Mouse (Mus musculus): Measurements from ENCODE around the gene Edf1. TPM values are rescaled to one million over a fixed set of nuclear protein-coding genes. Genes with fewer than 3 reads are reported as not detected.
A peak's percentile ranks its signal among the peaks of the same experiment; 100 is the strongest.
"Not testable (repeated sequence)": the region's sequence is repeated elsewhere in the genome, so short reads cannot be mapped to it uniquely, and the experiment has no call there.

The Edf1 gene
- polyA plus RNA-seq, 1 experiment from 2014 or later: 285 TPM

DNA sequence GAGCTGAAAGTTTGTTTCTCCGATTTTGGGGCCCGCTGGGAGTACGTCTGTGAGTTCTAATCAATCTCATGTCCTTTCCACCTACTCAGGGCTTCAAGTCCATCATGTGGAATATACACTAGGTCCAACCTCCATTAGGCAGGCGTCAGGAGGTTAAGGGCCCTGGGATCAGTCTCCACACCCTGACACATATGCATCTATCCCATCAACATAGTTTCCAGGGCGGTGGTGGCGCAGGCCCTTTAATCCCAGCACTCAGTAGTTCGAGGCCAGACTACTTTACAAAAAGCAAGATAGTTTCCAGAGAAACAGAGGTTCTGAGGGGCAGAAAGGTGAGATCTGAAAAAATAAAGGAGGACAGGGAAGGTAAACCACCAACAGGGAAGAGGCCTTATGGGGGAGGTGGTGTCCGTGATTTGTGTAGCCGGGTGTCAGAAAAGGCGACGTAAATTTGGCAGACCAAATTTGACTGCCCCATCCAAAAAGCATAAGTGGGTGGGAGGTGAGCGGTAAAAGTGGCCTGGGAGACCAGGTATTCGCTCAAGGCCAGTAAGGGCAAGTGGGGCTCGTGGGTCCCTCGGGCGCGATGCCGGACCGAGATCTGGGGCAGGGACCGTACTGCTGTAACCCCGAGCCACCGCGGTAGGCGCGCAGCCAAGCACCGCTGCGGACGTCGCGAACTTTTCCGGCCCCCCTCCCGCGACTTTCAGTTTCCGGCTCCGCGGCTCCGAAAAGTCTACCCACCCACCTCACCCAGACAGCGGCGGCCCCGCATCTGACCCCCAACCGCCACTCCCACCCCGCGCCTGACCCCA, 11.4 kb upstream of the Edf1 start:
- in situ Hi-C loops (cut with MboI; ENCODE audit: low pct_unique_long_range_greater_than_20kb): no loop called here
- ATAC-seq (peak; percentile 17), DNase-seq (ENCODE audit: low read depth, low spot score) (no peak)
- ChIA-PET POLR2A (interaction anchor here (1.5 to 2.3 kb wide), 2 partner anchors 8 to 11 kb away, joined by 4 to 9 read pairs; partner anchors contain the start of gene Edf1), CTCF (interaction anchor here (1.7 to 5.7 kb wide), 3 partner anchors 12 to 145 kb away, joined by 3 to 35 read pairs (median 9); partner anchors contain the start of gene Edf1)
- no peak for TF ChIP-seq CTCF (IDR thresholded peaks at IDR 0.05)
- no peaks in the 10 kb centered on the region for H3K27me3 ChIP-seq

DNA sequence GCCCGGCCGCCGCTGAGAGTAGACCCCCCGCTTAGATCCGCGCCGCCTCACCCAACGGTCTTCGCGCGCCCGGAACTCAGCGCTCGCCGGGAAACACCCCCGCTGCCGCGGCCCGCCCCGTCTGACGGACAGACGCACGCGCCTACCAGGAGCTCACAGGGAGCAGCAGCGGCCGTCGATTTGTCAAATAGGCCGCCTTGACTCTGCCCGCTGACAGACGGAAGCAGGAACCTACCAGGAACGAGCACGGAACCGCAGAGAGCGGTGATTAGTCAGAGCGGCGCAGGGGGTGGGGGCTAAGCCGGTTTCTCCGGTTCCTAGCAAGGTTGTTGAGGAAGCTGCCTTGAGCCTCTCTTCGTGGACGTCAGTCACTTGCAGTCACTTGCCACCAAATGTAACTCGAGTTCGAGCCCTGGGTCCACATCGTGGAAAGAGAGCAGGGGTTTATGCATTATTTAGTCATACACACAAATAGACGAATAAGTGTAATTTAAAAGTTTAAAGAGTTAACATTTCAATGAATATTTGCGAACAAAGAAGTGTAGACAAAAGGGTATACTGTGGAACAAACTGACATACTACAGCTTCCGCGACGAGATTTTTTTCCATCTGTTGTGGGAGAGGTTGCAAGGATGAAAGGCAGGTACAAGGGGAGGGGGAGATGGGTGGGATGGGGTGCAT, 10.7 kb upstream of the Edf1 start, which contains the start of gene Traf2:
Gene Traf2 (minus strand): TSS at position 130 of the 681 bp plus-strand sequence.
- in situ Hi-C loops (cut with MboI; ENCODE audit: low pct_unique_long_range_greater_than_20kb): no loop called here
- no peak for TF ChIP-seq CTCF (IDR thresholded peaks at IDR 0.05)
- ATAC-seq (peak; percentile 99), DNase-seq (ENCODE audit: low read depth, low spot score) (peak; percentile 93)
- ChIA-PET CTCF (interaction anchor here (1.1 to 5.7 kb wide), 5 partner anchors 9 to 146 kb away, joined by 3 to 35 read pairs (median 5); partner anchors contain the start of gene Edf1), POLR2A (interaction anchor here (0.7 to 2.3 kb wide), 4 partner anchors 10 to 45 kb away, joined by 3 to 9 read pairs (median 6); partner anchors contain the start of genes C8g, Edf1 and Fbxw5)
- no peaks in the 10 kb centered on the region for H3K27me3 ChIP-seq

DNA sequence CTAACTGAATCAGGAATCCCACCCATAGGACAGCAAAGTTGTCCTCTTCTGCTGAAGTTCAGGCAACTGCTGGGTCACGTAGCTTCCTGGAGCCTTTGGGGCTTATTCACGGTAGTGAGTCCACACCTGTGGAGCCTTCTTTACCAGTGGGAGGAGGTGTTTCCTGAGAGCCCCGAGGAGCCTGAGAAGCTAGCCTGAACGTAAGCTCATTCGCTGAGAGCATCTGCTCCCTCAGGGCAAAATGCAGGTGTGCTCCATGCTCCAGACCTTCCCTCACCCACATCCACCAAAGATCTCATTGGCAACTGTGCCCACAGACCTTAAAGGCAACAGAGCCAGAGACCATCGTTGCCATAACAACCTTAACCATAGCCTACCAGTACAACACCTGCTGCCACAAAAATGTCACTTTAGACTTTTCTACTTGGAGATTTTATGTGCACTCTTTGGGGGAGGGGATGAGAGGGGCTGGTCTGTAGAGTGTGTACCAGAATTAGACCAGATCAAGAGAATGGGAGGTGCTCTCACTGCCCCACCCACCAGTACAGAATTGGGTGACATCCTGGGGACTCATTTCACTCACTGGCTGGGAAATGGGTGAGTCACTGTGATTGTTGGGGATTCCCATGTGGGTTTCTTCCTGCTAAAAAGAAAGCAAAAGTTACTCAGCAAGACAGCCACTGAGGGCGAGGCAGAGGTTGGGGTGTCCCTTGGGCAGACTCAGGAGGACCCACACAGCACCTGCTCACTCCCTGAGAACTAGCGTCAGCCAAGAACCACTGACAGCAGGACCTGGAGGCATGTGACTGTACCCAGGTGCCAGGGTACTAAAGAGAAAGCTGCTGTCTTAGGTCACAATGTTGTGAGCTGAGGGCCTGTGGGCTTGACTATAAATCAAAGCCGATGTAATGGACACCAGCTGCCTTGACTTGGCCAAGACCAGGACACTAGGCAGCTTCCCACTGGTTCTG, 8.3 kb upstream of the Edf1 start:
- no peaks in the 10 kb centered on the region for H3K27me3 ChIP-seq
- in situ Hi-C loops (cut with MboI; ENCODE audit: low pct_unique_long_range_greater_than_20kb): no loop called here
- no peak for TF ChIP-seq CTCF (IDR thresholded peaks at IDR 0.05)
- DNase-seq (ENCODE audit: low read depth, low spot score) (peak; percentile 77), ATAC-seq (no peak)
- CTCF ChIA-PET: interaction anchor here (1.1 to 5.7 kb wide), 6 partner anchors 9 to 50 kb away, joined by 4 to 35 read pairs (median 4); partner anchors contain the start of gene Edf1
- POLR2A ChIA-PET: interaction anchor here (0.9 kb wide), 1 partner anchor 45 kb away, joined by 3 read pairs; no protein-coding TSS in a partner anchor

DNA sequence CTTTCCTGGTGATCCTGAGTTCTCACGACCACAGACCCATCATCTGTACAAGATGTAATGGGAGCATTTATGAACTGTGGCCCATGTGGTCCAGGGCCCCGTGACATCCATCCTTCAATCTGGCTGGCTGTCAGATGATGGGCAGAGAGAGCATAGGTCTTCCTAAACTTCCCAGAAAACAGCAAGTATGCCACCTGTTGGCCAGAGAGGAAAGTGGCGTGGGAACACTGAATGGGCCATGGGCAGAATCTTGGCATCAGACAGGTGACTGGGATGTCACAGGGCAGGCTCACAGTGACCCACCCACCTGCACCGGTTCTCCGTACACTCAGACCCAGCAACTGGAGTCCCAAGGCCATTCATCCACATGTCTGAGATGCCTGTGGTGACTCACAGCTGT, 6.5 kb upstream of the Edf1 start:
- ATAC-seq: no peak
- ChIA-PET CTCF (interaction anchor here (1.0 to 5.7 kb wide), 3 partner anchors 31 to 98 kb away, joined by 3 to 35 read pairs (median 4); no protein-coding TSS in a partner anchor), POLR2A (interaction anchor here (0.6 to 0.8 kb wide), 2 partner anchors 16 to 38 kb away, joined by 3 to 5 read pairs; no protein-coding TSS in a partner anchor)
- in situ Hi-C loops (cut with MboI; ENCODE audit: low pct_unique_long_range_greater_than_20kb): loop anchor here (5.0 kb wide), 2 partner anchors 34 to 119 kb away; no protein-coding TSS in a partner anchor
- no peak for DNase-seq (ENCODE audit: low read depth, low spot score)
- H3K27me3 ChIP-seq: no peaks in the 10 kb centered on the region
- no peak for TF ChIP-seq CTCF (IDR thresholded peaks at IDR 0.05)

DNA sequence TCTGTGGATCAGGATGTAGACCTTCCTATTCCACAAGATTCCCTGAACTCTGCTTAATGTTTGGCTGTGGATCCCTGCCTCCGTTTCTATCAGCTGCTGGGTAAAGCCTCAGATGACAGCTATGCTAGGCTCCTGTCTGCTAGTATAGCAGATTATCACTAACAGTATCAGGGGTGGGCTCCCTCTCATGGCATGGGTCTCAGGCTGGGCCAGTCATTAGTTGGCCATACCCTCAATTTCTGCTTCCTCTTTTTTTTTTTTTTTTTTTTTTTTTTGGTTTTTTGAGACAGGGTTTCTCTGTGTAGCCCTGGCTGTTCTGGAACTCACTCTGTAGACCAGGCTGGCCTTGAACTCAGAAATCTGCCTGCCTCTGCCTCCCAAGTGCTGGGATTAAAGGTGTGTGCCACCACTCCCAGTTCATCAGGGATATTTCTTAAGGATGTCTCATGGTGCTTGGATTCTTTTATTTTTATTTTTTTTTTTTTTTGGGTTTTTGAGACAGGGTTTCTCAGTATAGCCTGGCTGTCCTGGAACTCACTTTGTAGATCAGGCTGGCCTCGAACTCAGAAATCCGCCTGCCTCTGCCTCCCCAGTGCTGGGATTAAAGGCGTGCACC, 4.4 kb upstream of the Edf1 start:
- POLR2A ChIA-PET; DNase-seq (ENCODE audit: low read depth, low spot score); ATAC-seq; H3K27me3 ChIP-seq; CTCF ChIA-PET: not testable (repeated sequence)
- in situ Hi-C loops (cut with MboI; ENCODE audit: low pct_unique_long_range_greater_than_20kb): loop anchor here (5.0 kb wide), 2 partner anchors 36 to 121 kb away; no protein-coding TSS in a partner anchor

DNA sequence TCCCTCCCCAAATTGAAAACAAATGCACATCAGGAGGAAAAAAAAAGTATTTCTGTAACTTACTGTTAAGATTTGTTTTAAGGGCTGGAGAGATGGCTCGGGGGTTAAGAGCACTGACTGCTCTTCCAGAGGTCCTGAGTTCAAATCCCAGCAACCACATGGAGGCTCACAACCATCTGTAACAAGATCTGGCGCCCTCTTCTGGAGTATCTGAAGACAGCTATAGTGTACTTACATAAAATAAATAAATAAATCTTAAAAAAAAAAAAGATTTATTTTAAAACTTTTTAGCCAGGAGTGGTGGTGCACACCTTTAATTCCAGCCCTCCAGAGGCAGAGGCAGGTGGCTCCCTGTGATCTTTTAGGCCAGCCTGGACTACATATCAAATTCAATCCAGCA, 2.2 kb upstream of the Edf1 start:
- H3K27me3 ChIP-seq; DNase-seq (ENCODE audit: low read depth, low spot score); POLR2A ChIA-PET; in situ Hi-C loops (cut with MboI; ENCODE audit: low pct_unique_long_range_greater_than_20kb); ATAC-seq; CTCF ChIA-PET: not testable (repeated sequence)

DNA sequence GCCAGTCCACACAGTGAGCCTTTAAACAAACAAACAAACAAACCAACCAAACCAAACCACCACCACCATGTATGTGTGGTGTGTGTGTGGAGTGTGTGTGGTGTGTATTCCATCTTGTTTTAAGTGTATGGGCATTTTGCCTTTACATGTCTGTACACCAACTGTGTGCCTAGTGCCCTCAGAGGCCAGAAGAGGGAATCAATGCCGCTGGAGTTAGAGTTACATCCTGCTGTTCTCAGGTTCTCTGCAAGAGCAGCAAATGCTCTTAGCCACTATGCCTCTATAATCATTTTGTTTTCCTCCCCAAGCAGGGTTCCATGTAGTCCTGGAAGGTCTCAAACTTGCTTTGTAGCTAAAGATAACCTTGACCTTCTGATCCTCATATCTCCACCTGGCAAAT, 1.4 kb upstream of the Edf1 start:
- DNase-seq (ENCODE audit: low read depth, low spot score) (no peak), ATAC-seq (no peak)
- no peaks in the 10 kb centered on the region for H3K27me3 ChIP-seq
- CTCF ChIA-PET: interaction anchor here (1.0 to 1.7 kb wide), 5 partner anchors 9 to 96 kb away, joined by 3 to 6 read pairs (median 4); partner anchors contain the start of genes Ajm1 and Paxx
- POLR2A ChIA-PET: interaction anchor here (0.6 to 2.7 kb wide), 4 partner anchors 10 to 48 kb away, joined by 3 to 10 read pairs (median 6); no protein-coding TSS in a partner anchor
- in situ Hi-C loops (cut with MboI; ENCODE audit: low pct_unique_long_range_greater_than_20kb): no loop called here
- no peak for TF ChIP-seq CTCF (IDR thresholded peaks at IDR 0.05)

DNA sequence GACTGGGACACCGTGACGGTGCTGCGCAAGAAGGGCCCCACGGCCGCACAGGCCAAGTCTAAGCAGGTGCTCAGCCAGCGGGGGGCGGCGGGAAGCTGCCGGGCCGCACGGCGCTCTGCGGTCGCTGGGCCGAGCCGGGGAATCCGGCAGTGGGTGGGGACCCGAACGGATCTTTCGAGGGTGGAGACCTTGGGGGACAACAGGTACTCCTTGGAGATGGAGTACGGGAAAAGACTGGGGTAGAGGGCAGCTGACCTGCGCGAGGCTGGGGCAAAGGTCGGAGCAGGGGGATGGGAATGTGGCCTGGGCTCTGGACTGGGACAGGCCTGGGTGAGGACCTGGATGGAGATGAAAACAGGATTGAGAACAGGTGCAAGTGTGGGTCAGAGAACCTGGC, 315 bp downstream of the Edf1 start:
- no peak for TF ChIP-seq CTCF (IDR thresholded peaks at IDR 0.05)
- in situ Hi-C loops (cut with MboI; ENCODE audit: low pct_unique_long_range_greater_than_20kb): no loop called here
- POLR2A ChIA-PET: interaction anchor here (1.3 to 2.7 kb wide), 6 partner anchors 9 to 49 kb away, joined by 3 to 10 read pairs (median 4); partner anchors contain the start of gene Ajm1
- H3K27me3 ChIP-seq: no peaks in the 10 kb centered on the region
- no peak for DNase-seq (ENCODE audit: low read depth, low spot score)
- ATAC-seq: no peak
- CTCF ChIA-PET: interaction anchor here (1.6 to 1.8 kb wide), 3 partner anchors 10 to 33 kb away, joined by 4 to 9 read pairs (median 5); partner anchors contain the start of genes Ajm1 and Traf2

DNA sequence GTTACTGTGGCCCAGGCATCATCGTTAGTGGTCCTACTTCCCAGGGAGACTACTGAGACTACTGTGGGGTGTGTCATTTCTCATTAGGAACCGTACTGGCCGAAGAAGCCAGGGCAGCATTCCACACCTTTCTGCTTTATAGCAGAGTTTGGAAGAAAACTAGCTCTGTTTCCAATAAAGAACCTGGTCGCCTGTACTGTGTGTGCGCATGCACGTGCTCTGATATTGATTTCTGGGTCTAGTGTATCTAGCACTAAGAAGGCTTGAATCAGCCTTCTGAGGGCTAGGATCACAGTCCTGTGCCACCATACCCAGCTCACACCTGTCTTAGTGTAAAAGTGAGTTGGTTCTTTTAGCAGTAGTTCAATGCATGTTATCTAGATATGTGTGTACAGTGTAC, 1.1 kb downstream of the Edf1 start:
- DNase-seq (ENCODE audit: low read depth, low spot score) (no peak), ATAC-seq (no peak)
- ChIA-PET POLR2A (interaction anchor here (1.1 to 2.7 kb wide), 4 partner anchors 8 to 17 kb away, joined by 3 to 10 read pairs (median 3); partner anchors contain the start of gene Phpt1), CTCF (interaction anchor here (1.8 kb wide), 1 partner anchor 11 kb away, joined by 9 read pairs; the partner anchor contains the start of gene Traf2)
- TF ChIP-seq CTCF (IDR thresholded peaks at IDR 0.05): no peak
- H3K27me3 ChIP-seq: no peaks in the 10 kb centered on the region
- in situ Hi-C loops (cut with MboI; ENCODE audit: low pct_unique_long_range_greater_than_20kb): no loop called here

Measured in Patski (cell line).